Mouse (Mus musculus) kidney, postnatal 0 days (tissue): ENCODE results near the gene Cdhr3. TPM values are rescaled to one million over a fixed set of nuclear protein-coding genes. Genes with fewer than 3 reads are reported as not detected.

Experiments used
- ATAC-seq: fragments of 200-750 bp; cut with Nextera tagmentation; replicated peaks from 2 replicates; pipeline ENCODE4 v1.8.0; 2017; ENCODE audit warnings: low read depth, moderate number of reproducible peaks, moderate TSS enrichment, moderate library complexity; ENCODE audit not compliant: low FRiP score
- DNase-seq: peaks from one replicate; pipeline ENCODE4 v3.0.0-alpha.2; 2016; ENCODE audit warnings: low spot score
- H3K27ac ChIP-seq: fragments of 300-500 bp; sonication (generic); 2 replicates; pipeline ENCODE4 v1.5.1; 2014; ENCODE audit warnings: mild to moderate bottlenecking
- H3K27me3 ChIP-seq: fragments of 300-500 bp; sonication (generic); 2 replicates; pipeline ENCODE4 v1.6.1; 2014; ENCODE audit warnings: low read length, mixed read lengths; ENCODE audit not compliant: insufficient read depth
- H3K36me3 ChIP-seq: fragments of 300-500 bp; sonication (generic); 2 replicates; pipeline ENCODE4 v1.6.1; 2014; ENCODE audit warnings: low read length, mixed read lengths; ENCODE audit not compliant: insufficient read depth
- H3K4me1 ChIP-seq: fragments of 300-500 bp; sonication (generic); replicated peaks from 2 replicates; pipeline ENCODE4 v1.6.1; 2014; ENCODE audit warnings: antibody characterized with exemption, low read length, mixed read lengths; ENCODE audit not compliant: insufficient read depth
- H3K4me2 ChIP-seq: fragments of 300-500 bp; sonication (generic); 2 replicates; pipeline ENCODE4 v1.6.1; 2014; ENCODE audit warnings: mild to moderate bottlenecking, low read length, moderate library complexity, mixed read lengths
- H3K4me3 ChIP-seq: fragments of 300-500 bp; sonication (generic); replicated peaks from 2 replicates; pipeline ENCODE4 v1.5.1; 2014; ENCODE audit warnings: low read depth, low read length
- H3K9ac ChIP-seq: fragments of 300-500 bp; sonication (generic); 2 replicates; pipeline ENCODE4 v1.6.1; 2014; ENCODE audit warnings: low read depth, low read length
- H3K9me3 ChIP-seq: fragments of 300-500 bp; sonication (generic); replicated peaks from 2 replicates; pipeline ENCODE4 v1.6.1; 2016; ENCODE audit warnings: low read length, inconsistent platforms, mixed read lengths
- CTCF ChIP-seq: IDR thresholded peaks from 2 replicates; pipeline ENCODE4 v1.5.1; 2016; ENCODE audit warnings: antibody characterized with exemption, low read depth, mild to moderate bottlenecking, moderate library complexity
- WGBS: fragments of 180-500 bp; shearing (Covaris S2); extraction: QIAGEN DNeasy Blood & Tissue Kit; methylation state at CpG from one replicate; pipeline ENCODE4 v1.1.7; 2014; 5-methylcytosine and 5-hydroxymethylcytosine counted together
- polyA plus RNA-seq: library from polyadenylated mRNA; unstranded; fragments of >200 nt; fragmentation: Nextera tagmentation; extraction: Ambion mirVana; gene quantifications from 2 replicates; pipeline ENCODE4 v1.2.1, GENCODE M21; 2015

Cdhr3 gene
- polyA plus RNA-seq, 1 experiment from 2014 or later: not detected

DNA sequence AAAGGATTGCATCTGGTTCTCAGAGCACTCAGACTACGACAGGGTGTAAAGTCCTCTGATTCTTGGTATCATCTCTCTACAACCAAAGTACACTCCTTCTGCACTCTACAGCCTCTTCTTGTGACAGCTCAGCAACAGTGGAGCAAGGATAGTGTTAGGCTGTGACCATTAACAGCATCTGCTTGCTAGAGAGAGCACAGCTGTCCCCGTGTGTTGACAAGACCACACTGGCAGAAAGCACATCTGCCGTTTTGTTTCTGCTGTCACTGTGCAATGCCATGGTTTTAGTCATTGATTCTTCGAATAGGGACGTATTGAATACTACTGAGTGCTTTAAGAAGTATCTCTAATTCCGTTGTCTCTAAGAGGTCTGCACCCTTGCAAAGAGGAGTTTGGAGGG is 36.6 kb downstream of the Cdhr3 start:
- no peaks in the 10 kb centered on the region for H3K27me3 ChIP-seq
- H3K36me3 ChIP-seq: no peaks in the 10 kb centered on the region
- H3K4me2 ChIP-seq: no peak overlapping the region
- H3K9ac ChIP-seq: no peak overlapping the region
- H3K9me3 ChIP-seq: no peaks in the 10 kb centered on the region
- no peak overlapping the region for H3K27ac ChIP-seq
- no peak for TF ChIP-seq CTCF
- peaks cover 7% of the 10 kb centered on the region; the same call in 1 of the 2 replicates for H3K4me1 ChIP-seq
- ATAC-seq: no peak
- H3K4me3 ChIP-seq: no peak overlapping the region
- 82% methylated on average over 6 of the region's 6 CpGs for WGBS
- no peak for DNase-seq

GRCm38 (mm10) chr12:33053746-33054145 is 38.9 kb downstream of the Cdhr3 start:
- TF ChIP-seq CTCF: no peak
- H3K4me1 ChIP-seq: peaks cover 7% of the 10 kb centered on the region; the same call in 1 of the 2 replicates
- no peak for ATAC-seq
- no peaks in the 10 kb centered on the region for H3K9me3 ChIP-seq
- WGBS: 72% methylated on average over 13 of the region's 13 CpGs
- no peaks in the 10 kb centered on the region for H3K27me3 ChIP-seq
- H3K27ac ChIP-seq: no peak overlapping the region
- no peak overlapping the region for H3K4me3 ChIP-seq
- no peak overlapping the region for H3K9ac ChIP-seq
- DNase-seq: no peak
- no peak overlapping the region for H3K4me2 ChIP-seq
- H3K36me3 ChIP-seq: no peaks in the 10 kb centered on the region

- no peak overlapping the region for H3K4me2 ChIP-seq
- no peak overlapping the region for H3K27ac ChIP-seq
- H3K9ac ChIP-seq: no peak overlapping the region
- no peaks in the 10 kb centered on the region for H3K36me3 ChIP-seq
- peaks cover 7% of the 10 kb centered on the region; the same call in 1 of the 2 replicates for H3K4me1 ChIP-seq
- H3K27me3 ChIP-seq: no peaks in the 10 kb centered on the region
- H3K4me3 ChIP-seq: no peak overlapping the region
- ATAC-seq (no peak), DNase-seq (no peak)
- H3K9me3 ChIP-seq: no peaks in the 10 kb centered on the region
- 47% methylated on average over 9 of the region's 9 CpGs for WGBS
- no peak for TF ChIP-seq CTCF
Observed at GRCm38 (mm10) chr12:33053311-33053710, 39.4 kb downstream of the Cdhr3 start.

DNA sequence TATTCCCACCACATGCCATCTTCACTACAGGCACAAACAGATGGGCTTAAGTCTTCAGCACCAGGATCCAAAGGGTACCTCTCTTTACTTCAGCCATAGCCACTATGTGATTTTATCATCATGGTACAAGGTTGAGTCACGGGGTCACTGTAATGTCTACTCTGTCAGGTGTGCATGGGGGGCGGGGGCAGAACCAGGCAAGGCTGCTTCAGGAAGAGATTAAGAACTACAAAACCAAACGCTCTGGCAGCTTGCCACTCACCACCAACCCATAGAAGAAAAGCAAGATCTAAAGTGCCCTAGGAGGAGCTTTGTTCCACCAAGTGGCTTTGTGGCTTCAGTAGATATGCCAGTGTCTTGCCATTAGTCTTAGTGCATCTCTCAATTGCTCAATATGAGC is 44.3 kb downstream of the Cdhr3 start:
- no peak for ATAC-seq
- WGBS: 74% methylated on average over 3 of the region's 3 CpGs
- no peaks in the 10 kb centered on the region for H3K27me3 ChIP-seq
- H3K4me1 ChIP-seq: no peaks in the 10 kb centered on the region
- DNase-seq: no peak
- H3K9me3 ChIP-seq: no peaks in the 10 kb centered on the region
- TF ChIP-seq CTCF: no peak
- H3K4me2 ChIP-seq: no peak overlapping the region
- H3K4me3 ChIP-seq: no peak overlapping the region
- no peaks in the 10 kb centered on the region for H3K36me3 ChIP-seq
- H3K27ac ChIP-seq: no peak overlapping the region
- H3K9ac ChIP-seq: no peak overlapping the region

GRCm38 (mm10) chr12:33046434-33046833 is 46.2 kb downstream of the Cdhr3 start:
- no peak for DNase-seq
- no peak overlapping the region for H3K27ac ChIP-seq
- ATAC-seq: no peak
- H3K27me3 ChIP-seq: no peaks in the 10 kb centered on the region
- no peak overlapping the region for H3K4me3 ChIP-seq
- no peaks in the 10 kb centered on the region for H3K36me3 ChIP-seq
- H3K9ac ChIP-seq: no peak overlapping the region
- WGBS: 90% methylated on average over 7 of the region's 7 CpGs
- no peaks in the 10 kb centered on the region for H3K9me3 ChIP-seq
- H3K4me2 ChIP-seq: no peak overlapping the region
- no peaks in the 10 kb centered on the region for H3K4me1 ChIP-seq
- no peak for TF ChIP-seq CTCF

GRCm38 (mm10) chr12:33045533-33046361 is 46.9 kb downstream of the Cdhr3 start:
- H3K4me1 ChIP-seq: no peaks in the 10 kb centered on the region
- H3K36me3 ChIP-seq: no peaks in the 10 kb centered on the region
- no peak for TF ChIP-seq CTCF
- H3K4me3 ChIP-seq: no peak overlapping the region
- H3K27ac ChIP-seq: no peak overlapping the region
- WGBS: 49% methylated on average over 16 of the region's 16 CpGs
- DNase-seq (no peak), ATAC-seq (no peak)
- no peaks in the 10 kb centered on the region for H3K27me3 ChIP-seq
- no peaks in the 10 kb centered on the region for H3K9me3 ChIP-seq
- peak overlapping the region; percentile 10; the same call in 1 of the 2 replicates for H3K4me2 ChIP-seq
- H3K9ac ChIP-seq: no peak overlapping the region

- Histone ChIP-seq H3K9ac (no peak overlapping the region), H3K4me1 (no peaks in the 10 kb centered on the region), H3K4me3 (no peak overlapping the region), H3K4me2 (no peak overlapping the region), H3K9me3 (no peaks in the 10 kb centered on the region), H3K27ac (no peak overlapping the region), H3K27me3 (no peaks in the 10 kb centered on the region), H3K36me3 (no peaks in the 10 kb centered on the region)
- DNase-seq (no peak), ATAC-seq (no peak)
- TF ChIP-seq CTCF: no peak
- WGBS: 85% methylated on average over 7 of the region's 7 CpGs
Observed at GRCm38 (mm10) chr12:33041476-33041875, 51.2 kb downstream of the Cdhr3 start.
